Mouse (Mus musculus): ENCODE results near the gene Tmem59l. TPM values are rescaled to one million over a fixed set of nuclear protein-coding genes. Genes with fewer than 3 reads are reported as not detected.

Gene Tmem59l
- polyA plus RNA-seq, 1 experiment from 2014 or later = 0.31 TPM

GRCm38 (mm10) chr8:70481908-70482307 lies 5.2 kb downstream of the Tmem59l start:
- ATAC-seq (ENCODE audit: insufficient number of reproducible peaks, insufficient read depth, low FRiP score, low read depth) = no peak
- H3K4me3 ChIP-seq (ENCODE audit: control insufficient read depth in 1 of 2, insufficient read depth in 1 of 2, low read depth in 1 of 2, low read length in 2 of 2) = no peak overlapping the region
- no peak overlapping the region for H3K27ac ChIP-seq (replicated peaks in 1 of 2; ENCODE audit: control insufficient read depth in 1 of 2, insufficient read depth in 1 of 2, low read depth in 2 of 2, low read length in 2 of 2)
- H3K9me3 ChIP-seq (ENCODE audit: control insufficient read depth, low read length) = no peaks in the 10 kb centered on the region
- no peaks in the 10 kb centered on the region for H3K36me3 ChIP-seq (ENCODE audit: control insufficient read depth, insufficient read depth, low read length)
- peaks cover 59% of the 10 kb centered on the region for H3K27me3 ChIP-seq (ENCODE audit: control insufficient read depth, insufficient read depth, low read length)
- H3K4me2 ChIP-seq (ENCODE audit: low read length) = no peak overlapping the region
- H3K4me1 ChIP-seq (ENCODE audit: control insufficient read depth in 2 of 2, insufficient read depth in 2 of 2, low read length in 2 of 2) = peaks cover 5 to 8% of the 10 kb centered on the region in 2 experiments
- WGBS = 74% methylated on average over 3 of the region's 3 CpGs
- no peak overlapping the region for H3K9ac ChIP-seq (ENCODE audit: low read length)

DNA sequence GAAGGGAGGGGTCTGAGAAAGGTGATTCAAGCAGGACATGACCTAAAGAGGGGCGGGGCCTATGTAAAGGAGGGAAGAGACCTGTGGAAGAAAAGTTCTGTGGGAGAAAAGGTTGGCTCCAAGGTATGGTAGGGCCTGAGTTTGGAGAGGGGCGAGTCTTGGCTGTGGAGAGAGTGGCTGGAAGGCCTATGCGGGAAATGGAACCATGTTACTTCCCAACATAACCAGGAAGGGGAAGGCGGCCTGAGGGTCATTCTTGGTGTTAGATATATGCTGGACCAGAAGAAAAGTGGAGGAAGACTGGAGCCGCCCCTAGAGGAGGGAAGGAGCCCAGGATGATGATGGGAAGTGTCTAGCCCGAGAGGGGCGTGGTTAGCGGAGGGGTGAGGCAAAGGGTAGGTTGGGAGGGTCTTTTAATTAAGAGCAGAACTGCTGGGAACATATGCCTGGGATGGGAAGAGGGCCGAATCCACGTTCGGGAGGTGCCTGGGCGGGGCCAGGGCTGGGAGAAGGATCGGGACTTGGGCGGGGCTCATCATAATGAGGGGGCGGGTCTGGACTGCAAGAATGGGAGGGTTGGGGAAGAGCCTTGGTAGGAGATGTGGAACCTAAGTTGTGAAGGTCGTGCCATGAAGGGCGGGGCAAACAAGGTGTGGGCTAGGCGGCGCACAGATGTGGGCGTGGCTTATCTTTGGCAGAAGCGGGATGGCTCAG lies 9.7 kb downstream of the Tmem59l start:
- no peak overlapping the region for H3K27ac ChIP-seq (replicated peaks in 1 of 2; ENCODE audit: control insufficient read depth in 1 of 2, insufficient read depth in 1 of 2, low read depth in 2 of 2, low read length in 2 of 2)
- WGBS = 3% methylated on average over 21 of the region's 21 CpGs

DNA sequence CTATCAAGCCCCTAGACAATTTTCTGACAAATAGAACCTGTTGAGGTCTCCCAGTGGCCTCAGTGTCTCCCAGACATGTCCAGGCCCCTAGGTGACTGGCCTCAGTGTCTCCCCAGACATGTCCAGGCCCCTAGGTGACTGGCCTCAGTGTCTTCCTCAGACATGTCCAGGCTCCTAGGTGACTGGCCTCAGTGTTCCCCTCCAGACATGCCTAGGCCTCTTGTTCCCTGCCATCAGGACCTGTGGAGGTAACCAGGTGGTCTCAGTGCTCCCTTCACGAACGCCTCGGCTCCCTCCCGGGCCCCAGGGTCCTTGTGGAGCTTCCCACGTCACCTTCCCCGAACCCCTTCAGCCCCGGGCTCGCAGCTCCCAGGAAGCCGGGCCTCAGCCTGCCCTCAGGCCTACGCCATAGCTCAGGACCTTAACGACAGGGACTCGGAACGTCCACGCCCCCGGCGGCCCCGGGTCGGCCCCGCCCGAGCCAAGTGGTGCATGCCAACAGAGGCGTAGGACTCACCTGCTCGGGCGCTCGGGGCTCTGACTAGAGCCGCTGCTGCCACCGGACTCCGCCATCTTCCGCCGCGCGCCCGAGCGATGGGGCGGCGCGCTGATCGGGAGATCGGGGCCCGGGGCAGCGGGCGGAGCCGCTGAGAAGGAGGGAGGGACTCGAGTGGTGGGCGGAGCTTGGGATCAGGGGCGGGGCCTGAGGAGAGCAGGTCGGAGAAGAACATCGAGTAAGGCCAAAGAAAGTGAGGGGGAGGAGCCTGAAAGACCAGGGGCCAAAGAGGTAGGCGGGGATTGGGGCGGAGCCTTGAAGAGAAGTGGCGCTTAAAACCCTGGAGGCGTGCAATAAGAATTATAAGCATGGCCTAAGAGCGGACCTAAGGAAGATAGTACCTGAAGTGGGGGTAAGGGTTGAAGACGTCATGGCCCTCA lies 10.6 kb downstream of the Tmem59l start, which contains the start of gene Klhl26:
Klhl26 (minus strand) TSS at position 636 of the 936 bp plus-strand sequence.
- under 1% methylated on average over 53 of the region's 53 CpGs for WGBS
- peak; percentile 90 for ATAC-seq (ENCODE audit: insufficient number of reproducible peaks, insufficient read depth, low FRiP score, low read depth)
- H3K4me2 ChIP-seq (ENCODE audit: low read length) = peak within 1 kb of the TSS; percentile 89

More for the DNA sequence above, 9.7 kb downstream of the Tmem59l start:
- peak overlapping the region; percentile 88; the same call in 1 of the 2 replicates for H3K9ac ChIP-seq (ENCODE audit: low read length)
- peaks cover 9 to 12% of the 10 kb centered on the region in 2 experiments; a peak in 3 of 4 replicates for H3K4me1 ChIP-seq (ENCODE audit: control insufficient read depth in 2 of 2, insufficient read depth in 2 of 2, low read length in 2 of 2)
- peaks cover 17% of the 10 kb centered on the region for H3K27me3 ChIP-seq (ENCODE audit: control insufficient read depth, insufficient read depth, low read length)
- peak overlapping the region; percentile 89 for H3K4me2 ChIP-seq (ENCODE audit: low read length)
- no peaks in the 10 kb centered on the region for H3K36me3 ChIP-seq (ENCODE audit: control insufficient read depth, insufficient read depth, low read length)
- peak overlapping the region; percentile 57 to 80 for H3K4me3 ChIP-seq (ENCODE audit: control insufficient read depth in 1 of 2, insufficient read depth in 1 of 2, low read depth in 1 of 2, low read length in 2 of 2)
- peak; percentile 14; the same call in 1 of the 2 replicates for ATAC-seq (ENCODE audit: insufficient number of reproducible peaks, insufficient read depth, low FRiP score, low read depth)
- no peaks in the 10 kb centered on the region for H3K9me3 ChIP-seq (ENCODE audit: control insufficient read depth, low read length)

GRCm38 (mm10) chr8:70471856-70472255 lies 15.3 kb downstream of the Tmem59l start:
- peaks cover 37 to 40% of the 10 kb centered on the region in 2 experiments for H3K4me1 ChIP-seq (ENCODE audit: control insufficient read depth in 2 of 2, insufficient read depth in 2 of 2, low read length in 2 of 2)

More for the DNA sequence above, 10.6 kb downstream of the Tmem59l start, which contains the start of gene Klhl26:
- Histone ChIP-seq H3K4me1 (ENCODE audit: control insufficient read depth in 2 of 2, insufficient read depth in 2 of 2, low read length in 2 of 2) (peaks cover 9 to 12% of the 10 kb centered on the region in 2 experiments; a peak in 3 of 4 replicates), H3K9me3 (ENCODE audit: control insufficient read depth, low read length) (no peaks in the 10 kb centered on the region), H3K27me3 (ENCODE audit: control insufficient read depth, insufficient read depth, low read length) (peaks cover 12% of the 10 kb centered on the region), H3K36me3 (ENCODE audit: control insufficient read depth, insufficient read depth, low read length) (no peaks in the 10 kb centered on the region), H3K27ac (replicated peaks in 1 of 2; ENCODE audit: control insufficient read depth in 1 of 2, insufficient read depth in 1 of 2, low read depth in 2 of 2, low read length in 2 of 2) (peak within 1 kb of the TSS in 1 of 2 experiments; percentile 7; a peak in 1 of 4 replicates), H3K4me3 (ENCODE audit: control insufficient read depth in 1 of 2, insufficient read depth in 1 of 2, low read depth in 1 of 2, low read length in 2 of 2) (peak within 1 kb of the TSS; percentile 57 to 80), H3K9ac (ENCODE audit: low read length) (peak within 1 kb of the TSS; percentile 88)

GRCm38 (mm10) chr8:70469938-70470337 lies 17.2 kb downstream of the Tmem59l start:
- Histone ChIP-seq H3K27me3 (ENCODE audit: control insufficient read depth, insufficient read depth, low read length) (no peaks in the 10 kb centered on the region), H3K4me1 (ENCODE audit: control insufficient read depth in 2 of 2, insufficient read depth in 2 of 2, low read length in 2 of 2) (peaks cover 39 to 42% of the 10 kb centered on the region in 2 experiments)

More at GRCm38 (mm10) chr8:70471856-70472255, 15.3 kb downstream of the Tmem59l start:
- H3K27me3 ChIP-seq (ENCODE audit: control insufficient read depth, insufficient read depth, low read length) = no peaks in the 10 kb centered on the region
- no peak overlapping the region for H3K4me3 ChIP-seq (ENCODE audit: control insufficient read depth in 1 of 2, insufficient read depth in 1 of 2, low read depth in 1 of 2, low read length in 2 of 2)
- WGBS = 94% methylated on average over 7 of the region's 7 CpGs
- no peak overlapping the region for H3K4me2 ChIP-seq (ENCODE audit: low read length)
- no peak for ATAC-seq (ENCODE audit: insufficient number of reproducible peaks, insufficient read depth, low FRiP score, low read depth)
- no peaks in the 10 kb centered on the region for H3K9me3 ChIP-seq (ENCODE audit: control insufficient read depth, low read length)
- H3K27ac ChIP-seq (replicated peaks in 1 of 2; ENCODE audit: control insufficient read depth in 1 of 2, insufficient read depth in 1 of 2, low read depth in 2 of 2, low read length in 2 of 2) = no peak overlapping the region
- no peaks in the 10 kb centered on the region for H3K36me3 ChIP-seq (ENCODE audit: control insufficient read depth, insufficient read depth, low read length)
- H3K9ac ChIP-seq (ENCODE audit: low read length) = no peak overlapping the region

DNA sequence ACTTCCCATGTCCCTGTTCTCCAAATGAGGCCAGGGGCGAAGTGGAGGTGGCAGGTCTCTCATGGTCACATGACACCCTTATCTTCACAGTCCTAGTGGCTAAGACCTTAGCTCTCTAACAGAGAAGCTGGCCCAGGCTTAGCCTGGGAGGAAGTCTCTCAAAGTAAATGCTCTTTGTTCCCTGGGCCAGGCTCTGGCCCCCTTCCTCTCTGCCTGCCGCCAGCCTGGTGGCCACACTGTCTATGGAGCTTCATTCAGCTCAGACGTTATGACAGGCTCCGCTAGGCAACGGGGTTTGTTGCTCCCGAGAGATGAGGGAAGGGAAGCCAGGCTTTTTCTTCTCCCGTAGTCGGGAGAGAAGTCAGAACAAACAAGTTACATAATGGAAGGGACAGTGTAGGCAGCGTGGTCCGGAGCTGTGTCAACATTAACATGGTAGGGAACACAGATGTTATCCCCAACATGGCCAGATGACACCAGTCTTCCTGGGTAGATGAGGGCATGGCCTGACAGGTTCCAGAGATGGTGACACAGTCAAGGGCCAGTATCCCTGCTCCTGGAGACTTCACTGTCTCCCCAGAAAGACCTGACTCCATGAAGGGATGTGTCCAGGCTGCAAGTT lies 17.8 kb downstream of the Tmem59l start:
- 27% methylated on average over 10 of the region's 10 CpGs for WGBS
- H3K4me2 ChIP-seq (ENCODE audit: low read length) = peak overlapping the region; percentile 19
- ATAC-seq (ENCODE audit: insufficient number of reproducible peaks, insufficient read depth, low FRiP score, low read depth) = peak; percentile 31; the same call in 1 of the 2 replicates

More at GRCm38 (mm10) chr8:70469938-70470337, 17.2 kb downstream of the Tmem59l start:
- H3K4me2 ChIP-seq (ENCODE audit: low read length) = peak overlapping the region; percentile 19; the same call in 1 of the 2 replicates
- H3K9ac ChIP-seq (ENCODE audit: low read length) = peak overlapping the region; percentile 36; the same call in 1 of the 2 replicates
- no peaks in the 10 kb centered on the region for H3K9me3 ChIP-seq (ENCODE audit: control insufficient read depth, low read length)
- H3K27ac ChIP-seq (replicated peaks in 1 of 2; ENCODE audit: control insufficient read depth in 1 of 2, insufficient read depth in 1 of 2, low read depth in 2 of 2, low read length in 2 of 2) = peak overlapping the region; percentile 47 to 74; a peak in 3 of 4 replicates
- no peak for ATAC-seq (ENCODE audit: insufficient number of reproducible peaks, insufficient read depth, low FRiP score, low read depth)
- H3K36me3 ChIP-seq (ENCODE audit: control insufficient read depth, insufficient read depth, low read length) = no peaks in the 10 kb centered on the region
- H3K4me3 ChIP-seq (ENCODE audit: control insufficient read depth in 1 of 2, insufficient read depth in 1 of 2, low read depth in 1 of 2, low read length in 2 of 2) = no peak overlapping the region
- 22% methylated on average over 2 of the region's 2 CpGs for WGBS

More for the DNA sequence above, 17.8 kb downstream of the Tmem59l start:
- H3K27ac ChIP-seq (replicated peaks in 1 of 2; ENCODE audit: control insufficient read depth in 1 of 2, insufficient read depth in 1 of 2, low read depth in 2 of 2, low read length in 2 of 2) = peak overlapping the region; percentile 47 to 74
- H3K27me3 ChIP-seq (ENCODE audit: control insufficient read depth, insufficient read depth, low read length) = no peaks in the 10 kb centered on the region
- 0 out of 2 replicates have a peak overlapping the region, but pooled peaks have one; percentile 36 for H3K9ac ChIP-seq (ENCODE audit: low read length)
- H3K9me3 ChIP-seq (ENCODE audit: control insufficient read depth, low read length) = no peaks in the 10 kb centered on the region
- no peak overlapping the region for H3K4me3 ChIP-seq (ENCODE audit: control insufficient read depth in 1 of 2, insufficient read depth in 1 of 2, low read depth in 1 of 2, low read length in 2 of 2)
- peaks cover 42% of the 10 kb centered on the region in 2 experiments for H3K4me1 ChIP-seq (ENCODE audit: control insufficient read depth in 2 of 2, insufficient read depth in 2 of 2, low read length in 2 of 2)
- H3K36me3 ChIP-seq (ENCODE audit: control insufficient read depth, insufficient read depth, low read length) = no peaks in the 10 kb centered on the region
